Mouse (Mus musculus): ENCODE results near the gene Vill. TPM values are rescaled to one million over a fixed set of nuclear protein-coding genes. Genes with fewer than 3 reads are reported as not detected.

The Vill gene
- total RNA-seq, 2 experiments from 2014 or later = 0.23 to 0.27 TPM

GRCm38 (mm10) chr9:119080040-119080675, 27.6 kb downstream of the Vill start:
- no peak for DNase-seq

- no peak for DNase-seq
These were observed 29.5 kb downstream of the Vill start for GRCm38 (mm10) chr9:119082039-119082438.

- DNase-seq = no peak
These were observed 30.3 kb downstream of the Vill start for GRCm38 (mm10) chr9:119082656-119083430.

- DNase-seq = no peak
These were observed 31.4 kb downstream of the Vill start for GRCm38 (mm10) chr9:119083966-119084365.

GRCm38 (mm10) chr9:119086451-119086850, 33.9 kb downstream of the Vill start:
- DNase-seq = no peak

- DNase-seq = no peak
These were observed 34.7 kb downstream of the Vill start for GRCm38 (mm10) chr9:119087309-119087708.

- peak; percentile 84 for DNase-seq
These were observed 35.7 kb downstream of the Vill start for GRCm38 (mm10) chr9:119088148-119088801.

- DNase-seq = no peak
These were observed 36.9 kb downstream of the Vill start for GRCm38 (mm10) chr9:119089437-119089836.

GRCm38 (mm10) chr9:119090462-119090861, 37.9 kb downstream of the Vill start:
- DNase-seq = no peak

GRCm38 (mm10) chr9:119091581-119092310, 39.2 kb downstream of the Vill start:
- no peak for DNase-seq

- DNase-seq = peak; percentile 65
These were observed 40.2 kb downstream of the Vill start for GRCm38 (mm10) chr9:119092473-119093418.

GRCm38 (mm10) chr9:119093419-119094295, 41.1 kb downstream of the Vill start, which contains the start of gene Plcd1:
Gene Plcd1, minus strand, starts transcription at chr9:119093502.
- DNase-seq = peak; percentile 97

GRCm38 (mm10) chr9:119094462-119095109, 42.0 kb downstream of the Vill start:
- no peak for DNase-seq

GRCm38 (mm10) chr9:119100177-119100898, 47.8 kb downstream of the Vill start:
- no peak for DNase-seq

- DNase-seq = peak; percentile 58
These were observed 49.6 kb downstream of the Vill start, which contains the start of gene Dlec1 for GRCm38 (mm10) chr9:119101992-119102782. Gene Dlec1, plus strand, starts transcription at chr9:119102478.

GRCm38 (mm10) chr9:119102783-119103113, 50.2 kb downstream of the Vill start:
- no peak for DNase-seq

- peak; percentile 28 for DNase-seq
These were observed 55.0 kb downstream of the Vill start for GRCm38 (mm10) chr9:119107566-119107965.

Data from gastrocnemius, postnatal 25 days (tissue).